Mouse (Mus musculus) liver, embryonic 14 days (tissue): ENCODE data around the gene Gm29582. TPM values are rescaled to one million over a fixed set of nuclear protein-coding genes. Genes with fewer than 3 reads are reported as not detected.

Experiments used
- polyA plus RNA-seq: library from polyadenylated mRNA; depleted of rRNA; stranded (reverse); fragments of >200 nt; gene quantifications from 2 replicates; pipeline ENCODE4 v1.2.3, GENCODE M21; 2012; rRNA removed

Gm29582 gene
- not detected in 2 replicates for polyA plus RNA-seq

GRCm38 (mm10) chrY:30738461-30738860 is at the start of gene Gm29582:
TSS of gene Gm29582 (minus strand) at chrY:30738561.

